Mouse (Mus musculus) bone marrow, adult 2 months (tissue): Measurements from ENCODE around the gene Depdc5. TPM values are rescaled to one million over a fixed set of nuclear protein-coding genes. Genes with fewer than 3 reads are reported as not detected.
"Not testable (repeated sequence)": the region's sequence is repeated elsewhere in the genome, so short reads cannot be mapped to it uniquely, and the experiment has no call there.

ENCODE experiments used
- H3K27ac ChIP-seq: fragments of 200-500 bp; 2 replicates; pipeline ENCODE4 v1.5.1; 2012; ENCODE audit warnings: low read depth, mild to moderate bottlenecking, control low read depth, inconsistent platforms, low read length; ENCODE audit not compliant: control insufficient read depth, poor library complexity, insufficient read depth
- H3K4me1 ChIP-seq: fragments of 200-500 bp; 2 replicates; pipeline ENCODE4 v1.6.1; 2011; ENCODE audit warnings: low read length; ENCODE audit not compliant: control insufficient read depth, insufficient read depth
- H3K4me3 ChIP-seq: fragments of 200-500 bp; replicated peaks from 2 replicates; pipeline ENCODE3; 2011; ENCODE audit warnings: mild to moderate bottlenecking, low read depth, low read length, control low read depth; ENCODE audit not compliant: control insufficient read depth
- CTCF ChIP-seq: fragments of 200-500 bp; IDR thresholded peaks from 2 replicates; pipeline ENCODE4 v1.5.1; 2011; ENCODE audit warnings: low read length, control low read depth; ENCODE audit not compliant: control insufficient read depth, insufficient read depth
- POLR2A ChIP-seq: fragments of 200-500 bp; IDR thresholded peaks from 2 replicates; pipeline ENCODE4 v1.6.1; 2011; ENCODE audit warnings: low read depth, mild to moderate bottlenecking, control low read depth, low read length, borderline replicate concordance; ENCODE audit not compliant: control insufficient read depth
- WGBS: fragments of 180-500 bp; shearing (Covaris S2); methylation state at CpG from one replicate; pipeline ENCODE4 v1.1.7; 2018; 5-methylcytosine and 5-hydroxymethylcytosine counted together
- polyA plus RNA-seq: library from polyadenylated mRNA; stranded (reverse); fragments of >200 nt; gene quantifications from 2 replicates; pipeline ENCODE4 v1.2.4, GENCODE M21; 2011; ENCODE audit warnings: low replicate concordance; ENCODE audit not compliant: missing spikeins, insufficient read depth, insufficient read length

The Depdc5 gene
- polyA plus RNA-seq, 1 experiment, result 26.8 TPM

- Histone ChIP-seq H3K4me3 (no peak overlapping the region), H3K4me1 (no peaks in the 10 kb centered on the region; the same call in 1 of the 2 replicates), H3K27ac (no peak overlapping the region; the same call in 1 of the 2 replicates)
- no peak for TF ChIP-seq POLR2A
- peak; percentile 58 for TF ChIP-seq CTCF
- WGBS, result 20% methylated on average over 7 of the region's 7 CpGs
These were observed 170.6 kb downstream of the Depdc5 start for GRCm38 (mm10) chr5:33034100-33034499.

GRCm38 (mm10) chr5:33034916-33035315 lies 171.4 kb downstream of the Depdc5 start:
- WGBS, result 73% methylated on average over 3 of the region's 3 CpGs

DNA sequence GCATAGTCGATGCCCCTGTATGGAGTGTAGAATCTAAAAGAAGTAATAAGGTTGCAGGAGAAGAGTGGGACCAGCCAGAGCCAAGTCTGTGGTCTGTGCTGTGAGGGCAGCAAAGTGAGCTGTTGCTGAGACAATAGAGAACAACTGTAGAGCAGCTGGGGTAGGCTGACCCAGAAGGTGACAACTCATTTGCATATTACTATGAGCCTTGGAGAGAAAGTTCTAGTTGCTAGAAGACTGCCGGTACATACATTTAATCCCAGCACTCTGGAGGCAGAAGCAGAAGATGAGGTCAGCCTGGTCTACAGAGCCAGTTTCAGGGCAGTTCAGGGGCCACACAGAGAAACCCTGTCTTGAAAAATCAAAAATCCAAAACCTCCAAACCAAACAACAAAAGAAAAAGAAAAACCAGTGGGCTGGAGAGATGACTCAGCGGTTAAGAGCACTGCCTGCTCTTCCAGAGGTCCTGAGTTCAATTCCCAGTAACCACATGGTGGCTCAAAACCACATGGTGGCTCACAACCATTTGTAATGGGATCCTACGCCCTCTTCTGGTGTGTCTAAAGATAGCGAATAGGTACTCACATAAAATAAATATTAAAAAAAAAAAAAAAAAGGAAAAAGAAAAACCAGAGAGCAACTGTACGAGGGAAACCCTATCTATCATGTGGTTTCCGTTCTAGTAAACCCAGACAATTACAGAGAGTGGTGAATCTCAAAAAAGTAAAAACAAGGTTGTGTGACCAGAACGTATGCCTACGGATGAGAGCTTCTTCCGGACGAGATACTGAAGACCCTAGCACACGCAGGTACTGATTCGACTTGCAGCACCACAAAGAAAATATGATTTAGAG lies 175.4 kb downstream of the Depdc5 start:
- WGBS, result 25% methylated on average over 13 of the region's 13 CpGs
- no peak for TF ChIP-seq CTCF
- no peak for TF ChIP-seq POLR2A

More at GRCm38 (mm10) chr5:33034916-33035315, 171.4 kb downstream of the Depdc5 start:
- H3K4me1 ChIP-seq, result peaks cover 2% of the 10 kb centered on the region
- no peak overlapping the region for H3K4me3 ChIP-seq
- no peak overlapping the region for H3K27ac ChIP-seq
- TF ChIP-seq POLR2A (no peak), CTCF (no peak)

DNA sequence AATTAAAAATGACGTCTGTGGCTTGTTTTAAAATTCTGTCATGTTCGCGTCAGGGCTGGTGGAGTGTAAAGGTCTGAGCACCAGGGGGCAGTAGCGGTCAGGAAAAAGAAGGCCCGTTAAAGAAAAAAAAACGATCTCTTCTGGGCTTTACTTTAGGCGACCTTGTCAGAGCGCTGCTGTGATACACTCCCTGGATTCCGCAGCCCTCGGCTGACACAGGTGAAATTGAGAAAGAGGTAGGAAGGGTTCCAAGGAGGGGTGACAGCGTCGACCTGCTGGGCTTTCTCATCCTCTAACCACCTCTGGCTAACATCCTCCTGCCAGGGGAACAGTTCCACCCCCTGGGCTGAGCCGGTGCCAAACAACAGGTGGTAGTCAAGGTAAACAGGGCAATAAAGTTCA lies 176.0 kb downstream of the Depdc5 start:
- Histone ChIP-seq H3K27ac (no peak overlapping the region), H3K4me3 (no peak overlapping the region), H3K4me1 (peaks cover 2% of the 10 kb centered on the region)
- WGBS, result 3% methylated on average over 13 of the region's 13 CpGs
- TF ChIP-seq CTCF (peak; percentile 72), POLR2A (no peak)

More for the DNA sequence above, 175.4 kb downstream of the Depdc5 start:
- Histone ChIP-seq H3K4me3 (no peak overlapping the region), H3K4me1 (peaks cover 2% of the 10 kb centered on the region), H3K27ac (no peak overlapping the region)

- 3% methylated on average over 1 of the region's 1 CpGs for WGBS
- H3K4me3 ChIP-seq, H3K4me1 ChIP-seq, H3K27ac ChIP-seq: not testable (repeated sequence)
These were observed 177.2 kb downstream of the Depdc5 start for GRCm38 (mm10) chr5:33040735-33041134.

DNA sequence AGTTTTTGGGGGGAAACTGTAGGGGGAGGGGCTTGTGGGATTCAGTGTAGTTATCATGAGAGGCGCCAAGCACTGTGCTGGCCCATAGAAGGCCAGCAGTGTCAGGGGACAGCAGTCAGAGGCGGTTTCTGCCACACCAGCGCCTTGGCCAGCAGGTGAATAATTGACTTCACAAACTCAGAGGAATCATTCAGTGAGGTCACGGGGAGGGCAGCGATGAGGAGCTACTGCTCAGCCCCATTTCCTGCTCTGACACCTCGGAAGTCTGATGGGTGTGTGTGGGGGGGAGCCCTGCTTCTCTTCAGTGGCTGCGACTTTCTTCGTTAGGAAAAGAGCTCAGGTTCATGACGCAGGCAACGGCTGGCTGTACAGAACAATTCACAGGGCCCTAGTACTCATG lies 179.9 kb downstream of the Depdc5 start:
- TF ChIP-seq POLR2A, result no peak
- no peak for TF ChIP-seq CTCF
- Histone ChIP-seq H3K4me1 (peaks cover 2% of the 10 kb centered on the region), H3K27ac (no peak overlapping the region), H3K4me3 (no peak overlapping the region)
- 49% methylated on average over 10 of the region's 10 CpGs for WGBS

Other genes starting within 250 kb of the Depdc5 start
- gene Pisd, start 78.1 kb upstream of the Depdc5 start, polyA plus RNA-seq, result 13.4 and 30.1 TPM in 2 replicates
- 0.75 TPM in 1 of 2 replicates, not detected in the other for gene Gm20671, start 36.6 kb upstream of the Depdc5 start, polyA plus RNA-seq
- 18.3 and 27.6 TPM in 2 replicates for gene Prr14l, start 9.4 kb upstream of the Depdc5 start, polyA plus RNA-seq
- 200 and 252 TPM in 2 replicates for gene Ywhah, start 155.1 kb downstream of the Depdc5 start, polyA plus RNA-seq
- not detected in 2 replicates for gene Slc5a1, start 240.5 kb downstream of the Depdc5 start, polyA plus RNA-seq